Mouse (Mus musculus): ENCODE measurements around the gene Brwd1. TPM values are rescaled to one million over a fixed set of nuclear protein-coding genes. Genes with fewer than 3 reads are reported as not detected.
A peak's percentile ranks its signal among the peaks of the same experiment; 100 is the strongest.
"Not testable (repeated sequence)": the region's sequence is repeated elsewhere in the genome, so short reads cannot be mapped to it uniquely, and the experiment has no call there.

The Brwd1 gene
- polyA plus RNA-seq, 1 experiment from 2014 or later: 38.2 TPM

DNA sequence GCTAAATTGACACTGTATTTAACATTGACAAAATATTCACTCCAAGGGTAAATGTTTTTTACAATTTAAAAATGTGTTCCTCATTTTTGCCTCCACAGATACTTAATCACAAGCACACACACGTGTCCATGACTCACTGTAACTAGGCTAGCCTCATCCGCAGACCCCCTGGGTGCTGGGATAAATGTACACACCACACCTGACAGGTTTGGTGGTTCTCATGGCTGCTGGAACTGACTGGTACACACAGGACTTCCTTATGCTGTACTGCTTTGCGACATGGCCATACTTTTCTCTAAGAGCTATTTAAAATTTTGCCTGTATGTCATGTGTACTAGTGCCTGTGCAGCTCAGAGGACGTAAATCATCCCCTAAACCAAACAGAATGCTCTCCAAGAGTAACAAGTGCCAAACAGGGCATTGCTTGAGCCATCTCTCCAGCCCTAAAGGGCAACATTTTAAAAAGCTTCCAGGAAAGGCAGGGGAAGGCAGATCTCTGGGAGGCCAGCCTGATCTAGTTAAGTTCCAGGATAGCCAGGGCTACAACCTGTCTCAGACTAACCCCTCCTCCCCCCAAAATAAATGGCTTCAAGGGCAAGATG is 37.8 kb upstream of the Brwd1 start:
- no peaks in the 10 kb centered on the region for H3K27me3 ChIP-seq (replicated peaks; ENCODE audit: insufficient read depth, low read length)
- WGBS: 47% methylated on average over 4 of the region's 4 CpGs
- H3K9me3 ChIP-seq (ENCODE audit: low read length): no peaks in the 10 kb centered on the region
- H3K36me3 ChIP-seq (ENCODE audit: insufficient read depth, low read length): peaks cover 9% of the 10 kb centered on the region; the same call in 1 of the 2 replicates
- no peaks in the 10 kb centered on the region for H3K4me1 ChIP-seq (ENCODE audit: insufficient read depth, low read depth, low read length)
- no peak overlapping the region for H3K9ac ChIP-seq (replicated peaks; ENCODE audit: low read depth)
- no peak overlapping the region for H3K4me3 ChIP-seq (ENCODE audit: low read depth, low read length)
- no peak overlapping the region for H3K4me2 ChIP-seq (replicated peaks; ENCODE audit: low read depth, low read length)
- ATAC-seq (no peak), DNase-seq (ENCODE audit: low spot score) (no peak)
- TF ChIP-seq CTCF (IDR thresholded peaks at IDR 0.05) (no peak), EP300 (IDR thresholded peaks at IDR 0.05) (no peak)
- no peak overlapping the region for H3K27ac ChIP-seq (ENCODE audit: low read length)

GRCm38 (mm10) chr16:96114729-96115128 is 32.4 kb upstream of the Brwd1 start:
- WGBS: 45% methylated on average over 4 of the region's 4 CpGs
- TF ChIP-seq CTCF (IDR thresholded peaks at IDR 0.05) (peak; percentile 23), EP300 (IDR thresholded peaks at IDR 0.05) (no peak)
- Histone ChIP-seq H3K9me3 (ENCODE audit: low read length) (no peaks in the 10 kb centered on the region), H3K36me3 (ENCODE audit: insufficient read depth, low read length) (no peaks in the 10 kb centered on the region), H3K4me2 (replicated peaks; ENCODE audit: low read depth, low read length) (no peak overlapping the region), H3K27ac (ENCODE audit: low read length) (no peak overlapping the region), H3K4me3 (ENCODE audit: low read depth, low read length) (no peak overlapping the region), H3K9ac (replicated peaks; ENCODE audit: low read depth) (no peak overlapping the region), H3K4me1 (ENCODE audit: insufficient read depth, low read depth, low read length) (no peaks in the 10 kb centered on the region), H3K27me3 (replicated peaks; ENCODE audit: insufficient read depth, low read length) (no peaks in the 10 kb centered on the region)
- DNase-seq (ENCODE audit: low spot score) (no peak), ATAC-seq (no peak)

- H3K9me3 ChIP-seq (ENCODE audit: low read length): no peaks in the 10 kb centered on the region
- H3K4me3 ChIP-seq (ENCODE audit: low read depth, low read length): no peak overlapping the region
- no peak for DNase-seq (ENCODE audit: low spot score)
- H3K9ac ChIP-seq (replicated peaks; ENCODE audit: low read depth): no peak overlapping the region
- H3K36me3 ChIP-seq (ENCODE audit: insufficient read depth, low read length): no peaks in the 10 kb centered on the region
- 54% methylated on average over 2 of the region's 2 CpGs for WGBS
- TF ChIP-seq EP300 (IDR thresholded peaks at IDR 0.05) (no peak), CTCF (IDR thresholded peaks at IDR 0.05) (no peak)
- no peak overlapping the region for H3K4me2 ChIP-seq (replicated peaks; ENCODE audit: low read depth, low read length)
- H3K27me3 ChIP-seq (replicated peaks; ENCODE audit: insufficient read depth, low read length): no peaks in the 10 kb centered on the region
- no peak overlapping the region for H3K27ac ChIP-seq (ENCODE audit: low read length)
- no peaks in the 10 kb centered on the region for H3K4me1 ChIP-seq (ENCODE audit: insufficient read depth, low read depth, low read length)
- no peak for ATAC-seq
Observed at GRCm38 (mm10) chr16:96112769-96113168, 30.4 kb upstream of the Brwd1 start.

GRCm38 (mm10) chr16:96110655-96111345 is 28.5 kb upstream of the Brwd1 start:
- H3K27ac ChIP-seq (ENCODE audit: low read length): no peak overlapping the region
- H3K4me1 ChIP-seq (ENCODE audit: insufficient read depth, low read depth, low read length): no peaks in the 10 kb centered on the region
- no peaks in the 10 kb centered on the region for H3K36me3 ChIP-seq (ENCODE audit: insufficient read depth, low read length)
- H3K4me3 ChIP-seq (ENCODE audit: low read depth, low read length): no peak overlapping the region
- no peak for ATAC-seq
- WGBS: 68% methylated on average over 5 of the region's 5 CpGs
- no peak overlapping the region for H3K4me2 ChIP-seq (replicated peaks; ENCODE audit: low read depth, low read length)
- no peak for TF ChIP-seq EP300 (IDR thresholded peaks at IDR 0.05)
- TF ChIP-seq CTCF (IDR thresholded peaks at IDR 0.05): no peak
- no peak for DNase-seq (ENCODE audit: low spot score)
- no peaks in the 10 kb centered on the region for H3K9me3 ChIP-seq (ENCODE audit: low read length)
- H3K9ac ChIP-seq (replicated peaks; ENCODE audit: low read depth): no peak overlapping the region
- H3K27me3 ChIP-seq (replicated peaks; ENCODE audit: insufficient read depth, low read length): no peaks in the 10 kb centered on the region

GRCm38 (mm10) chr16:96109673-96110072 is 27.3 kb upstream of the Brwd1 start:
- DNase-seq (ENCODE audit: low spot score) (no peak), ATAC-seq (no peak)
- Histone ChIP-seq H3K9me3 (ENCODE audit: low read length) (no peaks in the 10 kb centered on the region), H3K4me1 (ENCODE audit: insufficient read depth, low read depth, low read length) (no peaks in the 10 kb centered on the region), H3K4me3 (ENCODE audit: low read depth, low read length) (no peak overlapping the region), H3K9ac (replicated peaks; ENCODE audit: low read depth) (no peak overlapping the region), H3K27me3 (replicated peaks; ENCODE audit: insufficient read depth, low read length) (no peaks in the 10 kb centered on the region), H3K36me3 (ENCODE audit: insufficient read depth, low read length) (no peaks in the 10 kb centered on the region), H3K4me2 (replicated peaks; ENCODE audit: low read depth, low read length) (no peak overlapping the region), H3K27ac (ENCODE audit: low read length) (no peak overlapping the region)
- 49% methylated on average over 4 of the region's 4 CpGs for WGBS
- TF ChIP-seq EP300 (IDR thresholded peaks at IDR 0.05): no peak

- Histone ChIP-seq H3K9me3 (ENCODE audit: low read length) (no peaks in the 10 kb centered on the region), H3K4me1 (ENCODE audit: insufficient read depth, low read depth, low read length) (no peaks in the 10 kb centered on the region), H3K9ac (replicated peaks; ENCODE audit: low read depth) (no peak overlapping the region), H3K4me3 (ENCODE audit: low read depth, low read length) (no peak overlapping the region), H3K36me3 (ENCODE audit: insufficient read depth, low read length) (no peaks in the 10 kb centered on the region), H3K4me2 (replicated peaks; ENCODE audit: low read depth, low read length) (no peak overlapping the region), H3K27me3 (replicated peaks; ENCODE audit: insufficient read depth, low read length) (no peaks in the 10 kb centered on the region), H3K27ac (ENCODE audit: low read length) (no peak overlapping the region)
- 40% methylated on average over 2 of the region's 2 CpGs for WGBS
- ATAC-seq (no peak), DNase-seq (ENCODE audit: low spot score) (peak; percentile 51)
- peak; percentile 70 for TF ChIP-seq CTCF (IDR thresholded peaks at IDR 0.05)
- no peak for TF ChIP-seq EP300 (IDR thresholded peaks at IDR 0.05)
Observed at GRCm38 (mm10) chr16:96103036-96103435, 20.7 kb upstream of the Brwd1 start.

DNA sequence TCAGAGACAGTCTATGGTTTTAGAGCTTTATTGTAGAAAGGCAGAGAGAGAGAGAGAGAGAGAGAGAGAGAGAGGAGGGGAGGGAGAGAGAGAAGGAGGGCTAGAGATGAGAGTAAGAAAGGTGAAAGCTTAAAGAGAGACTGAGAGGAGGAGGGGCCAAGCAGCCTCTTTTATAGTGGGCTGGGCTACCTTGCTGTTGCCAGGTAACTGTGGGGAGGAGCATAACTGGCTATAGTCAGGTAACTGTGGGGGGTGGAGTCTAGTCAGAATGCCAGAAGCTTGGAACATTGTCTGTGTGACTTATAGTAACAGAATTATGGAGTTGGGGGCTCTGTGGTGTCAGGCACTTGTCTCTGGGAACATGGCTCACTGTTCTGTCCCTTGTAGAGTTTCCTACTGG is 15.5 kb upstream of the Brwd1 start:
- not testable (repeated sequence) for DNase-seq (ENCODE audit: low spot score); ATAC-seq

More for the DNA sequence above, 15.5 kb upstream of the Brwd1 start:
- H3K9me3 ChIP-seq (ENCODE audit: low read length); H3K9ac ChIP-seq (replicated peaks; ENCODE audit: low read depth); H3K27ac ChIP-seq (ENCODE audit: low read length); H3K4me1 ChIP-seq (ENCODE audit: insufficient read depth, low read depth, low read length); H3K4me3 ChIP-seq (ENCODE audit: low read depth, low read length); H3K27me3 ChIP-seq (replicated peaks; ENCODE audit: insufficient read depth, low read length); H3K4me2 ChIP-seq (replicated peaks; ENCODE audit: low read depth, low read length); H3K36me3 ChIP-seq (ENCODE audit: insufficient read depth, low read length): not testable (repeated sequence)

Data from lung, postnatal 0 days (tissue).